Mouse (Mus musculus) liver, adult (tissue): ENCODE measurements around the gene Arr3.

Source experiments
- GATA4 ChIP-seq: IDR thresholded peaks from 2 replicates; pipeline ENCODE4 v1.6.1; 2014; ENCODE audit warnings: mild to moderate bottlenecking, low read length; ENCODE audit not compliant: insufficient replicate concordance

Gene Arr3

DNA sequence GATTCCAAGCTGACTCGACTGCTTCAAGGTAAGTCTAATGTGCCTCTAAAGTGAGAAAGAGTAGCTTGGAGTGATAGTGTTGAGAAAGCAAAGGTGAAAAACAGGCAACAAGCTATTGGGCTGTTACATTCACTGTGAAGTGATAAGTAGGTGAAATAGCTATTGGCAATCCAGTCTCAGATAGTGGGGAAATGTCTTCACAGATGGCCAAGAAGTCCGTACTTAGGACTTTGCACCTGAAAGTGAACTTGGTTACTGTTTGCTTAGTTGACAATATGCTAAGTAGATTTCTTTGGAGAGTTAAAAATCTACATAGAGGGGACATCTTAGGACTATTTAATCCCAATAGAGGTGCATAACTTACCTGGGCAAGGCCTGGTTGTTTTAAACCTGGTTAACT is 59.5 kb downstream of the Arr3 start:
- TF ChIP-seq GATA4 = no peak
